Mouse (Mus musculus): ENCODE data around the gene Rars. TPM values are rescaled to one million over a fixed set of nuclear protein-coding genes. Genes with fewer than 3 reads are reported as not detected.

The Rars gene
- polyA plus RNA-seq, 1 experiment from 2014 or later = 73.1 TPM

DNA sequence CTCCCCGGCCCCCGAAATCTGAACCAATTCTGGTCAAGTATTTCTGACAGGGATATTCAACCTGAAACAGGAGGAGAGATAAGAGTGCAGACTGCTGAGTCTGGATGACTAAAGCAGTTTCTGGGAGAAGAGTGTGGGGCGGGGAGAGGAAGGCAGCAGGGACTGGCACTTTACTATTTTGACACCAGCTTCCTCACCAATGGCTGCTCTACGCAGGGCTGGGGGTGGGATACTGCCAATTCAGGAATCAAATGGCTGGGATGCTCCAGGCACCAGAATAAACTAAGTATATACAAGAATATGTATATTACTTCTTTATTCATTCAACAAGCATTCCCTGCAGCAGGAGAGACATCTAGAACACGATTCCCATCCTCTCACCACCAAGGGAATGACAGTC, 29.3 kb upstream of the Rars start:
- Histone ChIP-seq H3K9ac (replicated peaks; ENCODE audit: low read length) (no peak overlapping the region), H3K27me3 (ENCODE audit: control insufficient read depth, insufficient read depth, low read length) (no peaks in the 10 kb centered on the region), H3K4me3 (replicated peaks; ENCODE audit: low read depth, low read length) (no peak overlapping the region), H3K4me1 (ENCODE audit: control insufficient read depth, insufficient read depth, low read length) (peaks cover 29% of the 10 kb centered on the region), H3K27ac (replicated peaks; ENCODE audit: low read depth, low read length) (0 out of 2 replicates have a peak overlapping the region, but pooled peaks have one; percentile 89), H3K4me2 (ENCODE audit: low read length) (no peak overlapping the region), H3K9me3 (ENCODE audit: control insufficient read depth, low read length) (no peaks in the 10 kb centered on the region), H3K36me3 (ENCODE audit: control insufficient read depth, insufficient read depth, low read length) (peaks cover 2% of the 10 kb centered on the region; the same call in 1 of the 2 replicates)
- WGBS = 83% methylated on average over 5 of the region's 5 CpGs
- DNase-seq (no peak), ATAC-seq (ENCODE audit: low FRiP score, low TSS enrichment) (no peak)

DNA sequence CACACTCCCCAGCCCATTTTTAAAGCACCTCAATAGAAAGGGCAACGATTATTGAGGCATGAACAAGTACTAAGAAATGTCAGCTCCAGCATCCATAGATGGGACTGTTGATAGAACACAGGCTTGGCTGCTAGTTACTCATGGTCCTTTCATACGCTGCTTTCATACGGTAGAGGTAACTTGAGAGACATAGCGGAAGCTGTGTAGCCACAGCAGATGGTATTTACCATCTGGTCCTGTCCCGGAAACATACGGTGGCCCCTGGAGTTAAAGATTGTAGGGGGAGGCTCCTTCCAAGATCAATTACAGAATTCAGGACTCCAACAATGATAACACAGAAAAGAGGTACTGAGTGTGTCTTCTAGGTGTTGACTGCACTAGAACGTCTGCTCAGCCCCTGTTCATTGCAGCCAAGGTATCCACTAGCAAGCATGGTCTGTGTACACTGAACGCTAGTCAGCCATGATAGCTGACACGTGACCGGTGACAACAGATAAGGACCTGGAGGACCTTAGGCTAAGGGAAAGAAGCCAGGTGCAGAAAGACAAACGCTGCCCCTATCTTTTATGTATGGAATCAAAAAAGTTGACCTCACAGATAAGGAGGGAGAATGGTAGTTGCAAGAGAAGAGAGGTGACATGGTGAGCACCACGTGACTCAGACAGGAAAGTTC, 23.2 kb upstream of the Rars start:
- Histone ChIP-seq H3K27ac (replicated peaks; ENCODE audit: low read depth, low read length) (peak overlapping the region; percentile 82), H3K4me1 (ENCODE audit: control insufficient read depth, insufficient read depth, low read length) (peaks cover 27% of the 10 kb centered on the region), H3K9ac (replicated peaks; ENCODE audit: low read length) (no peak overlapping the region), H3K4me3 (replicated peaks; ENCODE audit: low read depth, low read length) (no peak overlapping the region), H3K27me3 (ENCODE audit: control insufficient read depth, insufficient read depth, low read length) (no peaks in the 10 kb centered on the region), H3K9me3 (ENCODE audit: control insufficient read depth, low read length) (no peaks in the 10 kb centered on the region), H3K36me3 (ENCODE audit: control insufficient read depth, insufficient read depth, low read length) (no peaks in the 10 kb centered on the region; the same call in 1 of the 2 replicates), H3K4me2 (ENCODE audit: low read length) (no peak overlapping the region)
- ATAC-seq (ENCODE audit: low FRiP score, low TSS enrichment) = no peak
- WGBS = 63% methylated on average over 12 of the region's 12 CpGs
- DNase-seq = no peak

GRCm38 (mm10) chr11:35856359-35857040, 22.2 kb upstream of the Rars start:
- Histone ChIP-seq H3K4me3 (replicated peaks; ENCODE audit: low read depth, low read length) (no peak overlapping the region), H3K4me2 (ENCODE audit: low read length) (0 out of 2 replicates have a peak overlapping the region, but pooled peaks have one; percentile 10), H3K4me1 (ENCODE audit: control insufficient read depth, insufficient read depth, low read length) (peaks cover 27% of the 10 kb centered on the region), H3K9me3 (ENCODE audit: control insufficient read depth, low read length) (no peaks in the 10 kb centered on the region), H3K27ac (replicated peaks; ENCODE audit: low read depth, low read length) (peak overlapping the region; percentile 82), H3K36me3 (ENCODE audit: control insufficient read depth, insufficient read depth, low read length) (no peaks in the 10 kb centered on the region; the same call in none of the 2 replicates), H3K27me3 (ENCODE audit: control insufficient read depth, insufficient read depth, low read length) (no peaks in the 10 kb centered on the region), H3K9ac (replicated peaks; ENCODE audit: low read length) (no peak overlapping the region)
- WGBS = 10% methylated on average over 11 of the region's 11 CpGs
- DNase-seq = peak; percentile 88
- ATAC-seq (ENCODE audit: low FRiP score, low TSS enrichment) = peak; percentile 89

DNA sequence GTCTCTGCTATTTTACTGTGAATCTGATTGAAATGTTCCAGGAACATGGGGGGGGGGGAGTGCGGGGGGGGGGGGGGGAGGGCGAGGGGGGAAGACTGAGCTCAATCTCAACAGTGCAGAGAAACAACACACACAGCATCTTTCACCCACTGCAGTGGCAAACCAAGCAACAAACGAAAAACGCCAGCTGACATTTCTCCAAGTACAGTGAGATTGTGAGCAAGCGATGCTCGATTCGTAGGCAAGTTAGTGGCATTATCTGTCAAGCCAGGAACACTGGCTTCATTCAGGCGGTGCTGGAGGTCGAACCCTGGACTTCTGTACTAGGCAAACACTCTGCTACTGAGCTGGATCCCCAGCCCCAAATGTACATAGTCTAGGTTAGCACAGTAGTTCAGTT, 21.3 kb upstream of the Rars start:
- Histone ChIP-seq H3K9ac (replicated peaks; ENCODE audit: low read length) (no peak overlapping the region), H3K27ac (replicated peaks; ENCODE audit: low read depth, low read length) (peak overlapping the region; percentile 82), H3K36me3 (ENCODE audit: control insufficient read depth, insufficient read depth, low read length) (no peaks in the 10 kb centered on the region; the same call in none of the 2 replicates), H3K27me3 (ENCODE audit: control insufficient read depth, insufficient read depth, low read length) (no peaks in the 10 kb centered on the region), H3K4me3 (replicated peaks; ENCODE audit: low read depth, low read length) (no peak overlapping the region), H3K4me1 (ENCODE audit: control insufficient read depth, insufficient read depth, low read length) (peaks cover 27% of the 10 kb centered on the region), H3K9me3 (ENCODE audit: control insufficient read depth, low read length) (no peaks in the 10 kb centered on the region), H3K4me2 (ENCODE audit: low read length) (no peak overlapping the region)
- WGBS = 50% methylated on average over 7 of the region's 9 CpGs
- no peak for ATAC-seq (ENCODE audit: low FRiP score, low TSS enrichment)
- DNase-seq = no peak

GRCm38 (mm10) chr11:35854941-35855340, 20.6 kb upstream of the Rars start:
- Histone ChIP-seq H3K4me2 (ENCODE audit: low read length) (no peak overlapping the region), H3K36me3 (ENCODE audit: control insufficient read depth, insufficient read depth, low read length) (no peaks in the 10 kb centered on the region; the same call in 1 of the 2 replicates), H3K9ac (replicated peaks; ENCODE audit: low read length) (no peak overlapping the region), H3K9me3 (ENCODE audit: control insufficient read depth, low read length) (no peaks in the 10 kb centered on the region), H3K27ac (replicated peaks; ENCODE audit: low read depth, low read length) (0 out of 2 replicates have a peak overlapping the region, but pooled peaks have one; percentile 13), H3K4me1 (ENCODE audit: control insufficient read depth, insufficient read depth, low read length) (peaks cover 27% of the 10 kb centered on the region), H3K4me3 (replicated peaks; ENCODE audit: low read depth, low read length) (no peak overlapping the region), H3K27me3 (ENCODE audit: control insufficient read depth, insufficient read depth, low read length) (no peaks in the 10 kb centered on the region)
- 61% methylated on average over 5 of the region's 5 CpGs for WGBS
- no peak for DNase-seq
- no peak for ATAC-seq (ENCODE audit: low FRiP score, low TSS enrichment)

DNA sequence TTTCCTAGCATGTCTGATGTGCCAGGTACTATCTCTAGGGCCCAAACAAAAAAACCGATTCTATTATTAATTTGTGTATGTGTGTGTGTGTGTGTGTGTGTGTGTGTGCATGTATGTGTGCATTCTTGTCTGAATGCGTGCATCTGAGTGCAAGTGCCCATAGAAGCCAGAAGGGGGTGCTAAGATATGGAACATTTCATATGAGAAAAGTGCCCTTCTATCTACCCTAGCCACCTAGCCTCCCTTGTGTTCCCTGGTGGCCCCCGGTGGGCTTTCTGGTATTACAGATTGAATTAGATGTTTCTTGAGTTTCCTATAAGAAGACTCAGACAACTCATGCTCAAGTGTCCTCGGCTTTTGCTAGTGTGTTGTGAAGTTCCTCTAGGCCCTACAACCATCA, 19.3 kb upstream of the Rars start:
- Histone ChIP-seq H3K36me3 (ENCODE audit: control insufficient read depth, insufficient read depth, low read length) (no peaks in the 10 kb centered on the region; the same call in 1 of the 2 replicates), H3K4me3 (replicated peaks; ENCODE audit: low read depth, low read length) (no peak overlapping the region), H3K27me3 (ENCODE audit: control insufficient read depth, insufficient read depth, low read length) (no peaks in the 10 kb centered on the region), H3K4me1 (ENCODE audit: control insufficient read depth, insufficient read depth, low read length) (peaks cover 27% of the 10 kb centered on the region), H3K27ac (replicated peaks; ENCODE audit: low read depth, low read length) (no peak overlapping the region), H3K9me3 (ENCODE audit: control insufficient read depth, low read length) (no peaks in the 10 kb centered on the region), H3K4me2 (ENCODE audit: low read length) (no peak overlapping the region), H3K9ac (replicated peaks; ENCODE audit: low read length) (no peak overlapping the region)
- 95% methylated on average over 4 of the region's 4 CpGs for WGBS
- DNase-seq (no peak), ATAC-seq (ENCODE audit: low FRiP score, low TSS enrichment) (no peak)

DNA sequence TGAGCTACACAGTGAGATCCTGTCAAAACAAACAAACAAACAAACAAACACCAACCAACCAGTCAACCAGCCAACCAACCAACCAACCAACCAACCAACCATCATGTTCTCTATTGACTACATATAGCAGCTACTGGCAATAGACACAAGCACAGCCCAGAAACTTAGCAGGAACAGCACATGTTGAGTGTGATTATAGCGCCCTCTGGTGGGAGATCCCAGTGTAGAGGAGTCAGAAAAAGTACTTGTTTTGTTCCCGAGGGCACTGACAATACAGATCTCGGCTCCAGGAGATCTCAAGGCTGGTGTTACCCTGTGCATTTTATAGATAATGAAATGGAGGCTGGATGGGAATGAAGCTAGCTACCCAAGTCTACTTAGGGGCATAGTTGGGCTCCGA, 18.4 kb upstream of the Rars start:
- Histone ChIP-seq H3K36me3 (ENCODE audit: control insufficient read depth, insufficient read depth, low read length) (no peaks in the 10 kb centered on the region; the same call in 1 of the 2 replicates), H3K9me3 (ENCODE audit: control insufficient read depth, low read length) (no peaks in the 10 kb centered on the region), H3K9ac (replicated peaks; ENCODE audit: low read length) (no peak overlapping the region), H3K4me1 (ENCODE audit: control insufficient read depth, insufficient read depth, low read length) (peaks cover 27% of the 10 kb centered on the region), H3K4me2 (ENCODE audit: low read length) (no peak overlapping the region), H3K4me3 (replicated peaks; ENCODE audit: low read depth, low read length) (no peak overlapping the region), H3K27ac (replicated peaks; ENCODE audit: low read depth, low read length) (no peak overlapping the region), H3K27me3 (ENCODE audit: control insufficient read depth, insufficient read depth, low read length) (no peaks in the 10 kb centered on the region)
- ATAC-seq (ENCODE audit: low FRiP score, low TSS enrichment) = no peak
- 61% methylated on average over 4 of the region's 4 CpGs for WGBS
- DNase-seq = peak; percentile 64

GRCm38 (mm10) chr11:35844299-35844698, 10.0 kb upstream of the Rars start:
- Histone ChIP-seq H3K27me3 (ENCODE audit: control insufficient read depth, insufficient read depth, low read length) (no peaks in the 10 kb centered on the region), H3K9me3 (ENCODE audit: control insufficient read depth, low read length) (no peaks in the 10 kb centered on the region), H3K9ac (replicated peaks; ENCODE audit: low read length) (no peak overlapping the region), H3K27ac (replicated peaks; ENCODE audit: low read depth, low read length) (no peak overlapping the region), H3K4me3 (replicated peaks; ENCODE audit: low read depth, low read length) (no peak overlapping the region), H3K4me1 (ENCODE audit: control insufficient read depth, insufficient read depth, low read length) (no peaks in the 10 kb centered on the region), H3K4me2 (ENCODE audit: low read length) (no peak overlapping the region), H3K36me3 (ENCODE audit: control insufficient read depth, insufficient read depth, low read length) (peaks cover 11% of the 10 kb centered on the region; the same call in 1 of the 2 replicates)
- ATAC-seq (ENCODE audit: low FRiP score, low TSS enrichment) (no peak), DNase-seq (no peak)
- WGBS = 92% methylated on average over 9 of the region's 9 CpGs
